Mouse (Mus musculus) cerebellum, postnatal 36 days (tissue): ENCODE data around the gene Arhgef6.

Source experiments
- DNase-seq, 2 experiments: peaks; one replicate each; pipeline ENCODE4 v3.0.0; 2021 to 2022; ENCODE audit warnings: mixed read lengths in 2 of 2

The Arhgef6 gene

DNA sequence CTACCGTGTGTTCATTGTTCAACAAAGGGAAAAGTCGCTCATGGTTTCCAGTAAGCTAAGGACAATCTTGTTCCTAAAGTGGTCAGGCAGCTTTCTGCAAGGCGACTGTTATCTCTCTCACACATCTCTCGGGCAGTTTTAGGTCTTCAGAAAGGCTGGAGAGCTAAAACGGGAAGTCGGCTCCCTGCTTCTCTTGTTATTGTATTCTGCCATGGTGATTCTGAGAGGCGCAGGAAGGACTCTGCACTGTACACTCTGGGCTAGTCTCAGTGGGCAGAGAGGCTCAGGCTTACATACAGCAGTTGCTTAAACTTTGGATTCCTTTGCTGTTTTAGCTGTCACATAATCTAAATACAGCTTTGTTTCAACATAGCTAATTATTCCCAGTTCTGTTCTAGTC lies 39.6 kb downstream of the Arhgef6 start:
- no peak for DNase-seq

DNA sequence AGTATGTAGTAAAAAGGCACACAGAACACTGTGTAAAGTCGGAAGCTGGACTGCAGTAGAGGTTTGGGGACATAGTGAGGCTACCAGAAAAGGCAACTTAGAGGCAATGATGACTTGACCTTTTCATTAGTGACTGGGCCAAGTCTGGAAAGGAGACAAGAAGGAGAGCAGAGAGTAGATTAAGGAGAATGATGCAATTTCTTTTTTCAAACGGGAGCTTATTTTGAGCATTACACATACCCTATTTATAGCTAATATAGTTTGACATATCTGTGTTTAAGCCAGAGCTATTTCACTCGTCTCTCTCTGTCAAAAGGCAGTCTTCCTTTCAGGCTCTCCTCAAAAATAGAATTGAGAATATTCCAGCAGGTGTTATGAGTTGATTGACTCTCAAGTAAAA lies 50.1 kb downstream of the Arhgef6 start:
- no peak for DNase-seq

DNA sequence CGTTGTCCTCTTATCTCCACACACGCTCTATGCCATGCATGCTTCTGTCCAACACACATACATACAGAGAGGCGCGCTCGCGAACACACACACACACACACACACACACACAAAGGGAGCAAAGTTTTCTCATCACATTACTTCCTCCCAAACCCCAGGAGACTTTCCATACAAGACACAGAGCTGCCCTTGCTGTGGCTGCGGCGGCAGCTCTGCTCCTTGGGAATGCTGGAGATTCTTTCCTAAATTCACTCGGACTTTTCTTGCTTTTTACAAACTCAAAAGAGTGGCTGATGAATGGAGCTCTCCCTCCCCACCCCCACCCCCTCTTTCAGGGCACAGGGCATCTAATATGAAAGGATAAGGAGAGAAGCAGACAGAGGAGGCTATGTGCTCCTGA lies 52.2 kb downstream of the Arhgef6 start:
- no peak for DNase-seq

DNA sequence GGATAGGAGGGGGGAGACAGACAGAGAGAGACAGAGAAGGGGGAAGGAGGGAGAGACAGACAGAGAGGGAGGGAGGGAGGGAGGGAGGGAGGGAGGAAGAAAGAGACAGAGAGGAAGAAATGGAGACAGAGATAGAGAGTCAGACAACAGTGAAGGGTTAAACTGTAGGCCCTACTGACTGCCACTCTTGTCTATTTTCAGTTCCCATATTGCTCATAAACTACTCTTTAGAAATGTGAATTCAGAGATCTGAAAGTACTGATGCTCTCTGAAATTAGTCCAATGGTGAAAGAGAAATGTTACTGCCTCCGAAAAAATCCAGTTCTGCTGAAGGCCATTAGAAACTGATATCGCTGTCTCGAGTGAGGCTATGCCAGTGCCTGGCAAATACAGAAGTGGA lies 56.3 kb downstream of the Arhgef6 start:
- DNase-seq = no peak

DNA sequence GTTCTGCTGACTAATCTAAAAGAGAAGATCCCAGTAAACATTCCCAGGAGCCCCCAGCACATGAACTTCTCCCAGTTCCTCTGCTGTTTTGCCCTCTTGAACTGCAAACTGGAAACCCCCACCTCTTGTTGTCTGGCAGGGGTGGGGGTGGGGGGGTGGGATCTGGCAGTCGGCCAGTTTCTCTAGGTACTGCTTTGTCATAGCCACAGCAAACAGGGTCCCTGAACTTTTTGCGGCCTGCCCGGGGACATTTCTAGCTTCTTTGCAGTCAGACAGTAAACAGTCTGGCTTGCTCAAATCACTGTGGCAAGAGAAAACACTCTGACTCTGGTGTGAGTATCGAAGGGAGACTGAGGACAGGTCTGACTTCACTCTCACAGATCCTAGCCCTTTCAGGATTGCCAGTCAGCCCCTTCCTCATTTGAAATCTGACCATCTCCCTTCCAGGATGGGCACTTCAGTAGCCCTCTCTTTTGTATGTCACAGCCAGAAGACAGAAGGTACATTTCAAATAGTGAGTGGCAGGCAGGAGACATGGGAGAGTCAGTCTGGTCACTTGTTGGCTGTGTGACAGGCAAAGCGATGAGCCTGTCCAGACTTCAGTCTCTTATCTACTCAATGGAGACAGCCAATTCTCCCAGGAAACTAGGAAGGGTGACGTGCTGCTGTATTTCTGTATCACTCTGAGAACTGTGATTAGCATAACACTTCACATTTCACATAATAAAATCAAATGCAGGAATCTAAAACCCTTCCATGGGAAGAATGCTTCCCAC lies 60.8 kb downstream of the Arhgef6 start:
- no peak for DNase-seq

DNA sequence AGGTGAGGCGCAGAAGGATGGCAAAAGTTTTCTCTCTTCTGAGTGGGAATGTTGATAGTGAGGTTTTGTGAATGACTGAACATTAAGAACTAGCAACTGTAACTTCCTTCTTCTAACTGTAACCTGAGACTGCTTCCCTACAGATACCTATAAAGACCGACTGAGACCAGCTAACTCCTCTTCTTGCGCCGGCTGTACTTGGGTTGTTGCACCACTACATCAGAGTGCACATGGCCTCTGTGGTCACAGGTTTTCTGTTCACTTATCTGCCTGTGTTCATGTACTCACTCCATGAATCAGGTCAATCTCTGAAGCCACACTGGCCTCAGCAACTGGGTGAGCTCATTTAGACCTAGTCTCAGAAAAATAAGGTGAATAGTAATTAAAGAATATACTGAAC lies 75.0 kb downstream of the Arhgef6 start:
- no peak for DNase-seq

DNA sequence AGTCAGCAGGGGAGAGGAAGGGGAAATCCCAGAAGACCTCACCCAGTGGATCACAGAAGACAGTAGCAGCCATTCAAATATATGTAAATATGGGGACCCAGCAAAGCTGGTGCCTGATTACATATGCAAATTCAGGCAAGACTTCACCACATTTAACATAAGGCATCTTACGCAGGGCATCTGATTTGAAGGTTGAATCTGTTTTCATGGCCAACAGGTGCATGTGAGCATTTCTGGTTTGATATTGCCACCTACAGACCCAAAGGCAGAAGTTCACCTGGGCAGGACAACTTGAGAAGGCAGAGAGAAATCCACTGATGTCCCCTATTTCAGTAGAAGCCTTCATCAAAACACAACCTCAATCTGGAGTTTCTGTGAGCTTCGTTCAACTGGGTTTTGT lies 77.8 kb downstream of the Arhgef6 start:
- no peak for DNase-seq

DNA sequence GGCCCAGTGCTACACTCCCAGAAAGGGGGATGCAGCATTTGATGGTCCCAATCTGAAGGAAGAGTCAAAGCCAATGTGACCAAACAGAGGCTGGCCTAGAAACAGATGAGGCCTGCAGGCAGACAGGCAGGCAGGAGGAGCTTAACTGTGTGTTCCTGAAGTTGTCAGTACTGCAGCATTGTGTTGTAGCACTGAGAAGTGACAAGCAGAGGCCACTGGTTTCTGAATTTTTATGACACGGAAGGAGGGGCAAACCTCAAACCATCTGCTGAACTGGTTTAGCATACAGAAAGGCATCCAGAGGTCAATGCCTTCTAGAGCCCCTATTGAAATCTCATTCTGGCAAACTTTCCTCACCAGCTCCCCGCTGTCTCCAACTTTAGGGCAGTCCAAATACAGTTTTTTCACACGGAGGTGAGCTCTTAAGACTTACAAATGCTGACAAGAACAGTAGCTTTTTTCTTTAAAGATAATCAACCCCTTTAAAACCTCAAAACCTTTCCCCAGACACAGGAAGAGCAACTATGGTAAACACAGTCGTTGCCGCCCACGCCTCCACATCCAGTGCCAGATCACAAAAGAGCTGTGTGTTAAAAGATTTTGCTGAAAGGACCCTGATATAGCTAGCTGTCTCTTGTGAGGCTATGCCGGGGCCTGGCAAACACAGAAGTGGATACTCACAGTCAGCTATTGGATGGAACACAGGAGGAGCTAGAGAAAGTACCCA lies 85.0 kb downstream of the Arhgef6 start:
- no peak for DNase-seq

DNA sequence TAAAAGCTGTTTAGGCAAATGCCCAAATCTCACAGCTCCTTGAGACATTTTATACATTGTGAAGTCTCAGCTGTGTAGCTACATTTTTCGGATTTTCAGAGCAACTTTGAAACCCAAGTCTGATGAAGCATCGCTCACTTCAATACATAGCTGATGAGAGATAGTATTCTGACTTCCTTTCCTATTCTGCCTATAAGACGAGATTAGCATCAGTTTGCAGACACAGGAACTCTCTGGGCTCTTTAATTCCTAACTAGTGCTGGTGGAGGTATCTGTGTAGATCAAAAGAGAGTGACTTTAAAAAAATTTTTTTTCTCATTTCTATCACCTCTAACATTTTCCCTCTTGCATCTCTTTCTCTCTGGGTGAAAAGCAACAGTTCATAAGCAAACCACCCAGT lies 100.0 kb downstream of the Arhgef6 start:
- no peak for DNase-seq

DNA sequence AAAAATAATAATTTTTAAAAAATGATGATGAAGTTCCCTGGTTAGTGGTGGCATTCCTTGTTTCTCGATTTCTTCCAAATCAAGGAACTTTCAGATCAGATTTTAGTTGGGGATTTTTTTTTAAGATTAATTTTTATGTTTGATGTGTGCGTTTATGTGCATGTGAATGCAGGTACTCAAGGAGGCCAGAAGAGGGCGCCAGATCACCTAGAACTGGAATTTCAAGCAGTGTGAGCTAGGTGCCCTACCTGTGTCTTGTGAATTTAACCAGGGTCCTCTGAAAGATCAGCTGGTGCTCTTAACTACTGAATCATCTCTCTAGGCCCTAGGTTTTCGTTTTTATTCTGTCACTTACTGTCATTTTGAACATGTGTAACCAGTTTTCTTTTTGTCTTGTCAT lies 102.5 kb downstream of the Arhgef6 start:
- no peak for DNase-seq

DNA sequence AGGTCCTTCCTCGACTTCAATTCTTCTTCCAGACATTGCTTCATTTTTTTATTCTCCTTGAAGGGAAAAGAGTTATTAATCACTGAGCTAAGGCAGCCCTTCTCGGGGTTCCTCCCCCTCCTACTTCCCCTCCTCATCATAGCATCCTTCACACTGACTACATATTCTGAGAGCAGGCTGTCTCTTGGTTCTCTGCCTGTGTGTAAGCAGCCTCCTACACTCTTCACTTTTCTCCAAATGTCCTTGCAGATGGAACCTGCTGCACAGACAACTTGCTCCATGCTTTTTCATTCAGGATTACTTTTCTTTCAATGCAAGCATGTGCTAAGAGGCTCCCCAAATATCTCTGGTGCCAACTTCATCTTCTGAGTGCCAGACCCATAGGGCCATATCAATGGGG lies 104.9 kb downstream of the Arhgef6 start:
- no peak for DNase-seq

DNA sequence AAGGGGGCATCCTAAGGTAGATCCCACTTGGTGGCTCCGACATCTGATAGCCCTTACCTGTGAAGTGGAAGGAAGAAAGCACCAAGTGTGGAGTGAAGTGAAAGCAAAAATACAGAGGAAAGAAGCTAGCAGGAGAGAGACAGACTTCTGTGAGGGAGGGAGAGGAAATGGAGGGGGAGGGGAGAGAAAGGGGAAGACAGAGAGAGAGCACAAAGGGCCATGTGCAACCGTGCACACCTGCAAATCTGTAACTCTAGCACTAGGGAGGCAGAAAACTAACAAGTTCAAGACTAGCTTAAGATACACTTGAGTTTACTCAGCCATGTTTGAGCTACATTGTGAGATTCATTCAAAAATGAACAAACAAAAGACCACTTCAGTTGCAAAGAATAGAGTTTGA lies 110.4 kb downstream of the Arhgef6 start:
- no peak for DNase-seq

DNA sequence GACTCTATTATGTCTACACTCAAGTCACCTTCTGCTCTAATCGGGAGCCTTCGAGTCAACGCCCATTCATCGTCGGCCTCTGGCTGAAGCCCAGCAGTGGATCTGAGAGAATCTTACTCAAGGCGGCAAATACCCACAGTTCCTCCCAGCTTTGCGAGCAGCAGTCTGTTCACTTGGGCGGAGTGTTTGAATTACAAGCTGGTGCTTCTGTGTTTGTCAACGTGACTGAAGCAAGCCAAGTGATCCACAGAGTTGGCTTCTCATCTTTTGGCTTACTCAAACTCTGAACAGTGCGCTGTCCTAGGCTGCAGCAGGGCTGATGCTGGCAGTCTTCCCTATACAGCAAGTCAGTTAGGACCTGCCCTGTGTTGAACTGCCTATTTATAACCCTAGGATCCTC lies 115.2 kb downstream of the Arhgef6 start:
- peak in 1 of 2 experiments; percentile 2 for DNase-seq

DNA sequence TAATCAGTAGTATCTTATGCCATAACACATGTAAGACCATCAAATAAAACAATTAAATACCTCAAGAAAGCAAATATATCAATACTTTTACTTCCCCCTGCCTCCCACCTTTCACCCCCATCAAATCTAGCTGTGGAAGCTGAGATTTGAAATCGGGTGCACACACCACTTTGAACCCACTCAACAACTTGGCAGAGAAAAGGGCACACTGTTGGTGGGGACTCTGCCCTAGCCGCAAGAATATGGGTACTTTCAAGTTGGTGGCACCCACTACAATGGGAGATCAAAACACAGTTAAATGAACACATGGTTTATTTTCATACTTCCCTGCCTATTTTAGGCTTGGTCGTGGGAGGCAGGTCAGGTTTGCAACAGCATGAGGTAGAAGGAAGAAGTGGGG lies 116.6 kb downstream of the Arhgef6 start:
- no peak for DNase-seq

DNA sequence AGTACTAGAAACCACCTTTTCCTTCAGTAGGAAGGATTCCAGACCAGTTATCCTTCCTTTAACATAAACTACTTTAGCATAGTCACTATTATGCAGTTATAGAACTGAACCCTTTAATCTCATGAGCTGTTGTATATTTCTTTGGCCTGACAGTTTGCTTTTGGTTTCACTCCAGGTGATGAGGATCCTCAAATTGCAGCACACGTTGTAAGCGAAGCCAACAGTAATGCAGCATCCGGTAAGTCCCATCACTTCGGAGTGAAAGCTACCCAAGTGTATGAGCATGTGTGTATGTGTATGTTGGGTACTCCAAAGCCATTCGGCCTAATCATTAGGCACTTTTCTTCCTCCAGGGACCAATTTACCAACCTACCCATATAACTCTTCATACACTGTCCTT lies 119.0 kb downstream of the Arhgef6 start:
- no peak for DNase-seq

DNA sequence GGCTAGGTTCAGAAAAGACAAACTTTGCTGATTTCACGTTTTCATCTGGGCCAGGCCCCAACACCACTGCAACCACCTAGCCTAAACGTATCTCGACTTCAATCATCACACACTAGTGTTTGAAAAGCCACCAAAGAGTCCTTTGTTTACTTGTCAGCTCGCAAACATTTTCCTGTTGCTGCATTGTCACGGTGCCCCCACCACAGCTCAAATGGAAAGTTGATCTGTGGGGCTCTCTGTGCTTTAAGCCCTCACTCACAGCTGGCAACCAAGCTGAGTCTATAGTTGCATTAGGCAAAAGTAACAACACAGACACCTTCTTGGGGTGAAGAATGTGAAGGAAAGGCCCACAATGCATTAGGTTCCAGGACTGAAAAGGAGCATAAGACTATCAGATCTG lies 122.3 kb downstream of the Arhgef6 start:
- DNase-seq = no peak

DNA sequence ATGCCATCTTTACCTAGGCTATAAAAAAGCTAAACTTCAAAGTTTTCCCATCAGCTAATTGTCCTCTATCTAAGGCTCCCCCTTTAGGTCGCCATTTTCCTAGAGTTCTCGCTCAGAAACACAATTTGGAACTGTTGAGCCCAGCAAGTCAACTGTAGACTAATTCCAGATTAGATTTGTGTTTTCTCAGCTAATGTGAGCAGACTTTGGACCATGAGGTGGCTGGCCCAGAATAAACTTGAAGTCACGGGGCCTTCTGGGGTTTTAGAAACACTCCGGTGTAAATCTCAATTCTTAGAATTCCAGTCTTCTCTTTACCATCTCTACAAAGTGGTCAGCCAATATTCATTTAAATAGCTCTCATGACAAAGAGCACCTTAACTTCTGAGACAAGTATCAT lies 123.0 kb downstream of the Arhgef6 start:
- no peak for DNase-seq

DNA sequence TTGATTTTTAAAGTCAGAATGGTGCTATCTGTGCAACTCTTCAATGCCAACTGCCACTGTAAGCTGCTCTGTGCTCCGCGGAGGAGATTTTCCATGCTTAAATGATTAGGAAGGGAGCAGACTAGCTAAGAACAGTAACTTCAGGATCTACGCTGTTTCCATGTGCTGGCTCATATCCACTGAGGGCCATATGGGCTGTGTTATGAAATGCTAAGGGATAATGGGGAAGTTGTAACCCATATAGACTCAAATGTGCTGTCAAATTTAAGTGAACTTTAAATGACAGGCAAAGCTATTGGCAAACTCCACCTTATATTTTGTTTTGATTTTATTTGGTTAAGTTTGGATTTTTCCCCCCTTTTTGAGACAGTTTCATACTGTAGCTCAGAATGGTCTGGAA lies 125.7 kb downstream of the Arhgef6 start:
- no peak for DNase-seq

DNA sequence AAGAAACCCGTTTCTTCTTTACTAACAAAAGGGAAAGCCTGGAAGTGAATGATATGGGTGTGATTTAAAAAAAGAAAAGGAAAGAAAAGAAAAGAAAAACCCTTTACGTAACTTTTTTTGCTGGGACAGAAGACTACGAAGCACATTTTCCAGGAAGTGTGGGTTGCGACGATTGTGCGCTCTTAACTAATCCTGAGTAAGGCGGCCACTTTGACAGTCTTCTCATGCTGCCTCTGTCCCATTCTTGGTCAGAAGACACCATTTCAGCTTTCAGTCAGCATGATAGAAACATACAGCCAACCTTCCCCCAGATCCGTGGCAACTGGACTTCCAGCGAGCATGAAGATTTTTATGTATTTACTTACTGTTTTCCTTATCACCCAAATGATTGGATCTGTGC lies 126.7 kb downstream of the Arhgef6 start, which contains the start of gene Cd40lg:
TSS of gene Cd40lg (plus strand) at position 268 of the 400 bp plus-strand sequence.
- DNase-seq = no peak

DNA sequence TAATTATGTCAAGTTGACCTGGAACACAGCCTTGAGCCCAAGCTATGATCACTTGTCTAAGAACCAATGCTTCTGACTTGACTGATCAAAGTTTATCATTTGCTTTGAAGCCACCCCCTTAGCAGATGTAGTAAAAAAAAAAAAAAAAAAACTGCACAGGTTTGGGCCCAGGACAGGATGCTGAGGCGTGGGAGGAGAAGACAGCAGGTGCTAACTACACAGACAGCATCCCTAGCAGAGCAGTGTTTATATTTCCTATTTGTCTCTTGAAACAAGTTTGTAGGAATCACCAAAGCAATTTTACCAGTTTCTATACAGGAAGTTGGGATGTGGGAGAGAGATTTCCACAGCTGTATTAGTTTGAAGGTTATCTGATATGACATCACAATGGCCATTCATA lies 127.9 kb downstream of the Arhgef6 start:
- DNase-seq = no peak

DNA sequence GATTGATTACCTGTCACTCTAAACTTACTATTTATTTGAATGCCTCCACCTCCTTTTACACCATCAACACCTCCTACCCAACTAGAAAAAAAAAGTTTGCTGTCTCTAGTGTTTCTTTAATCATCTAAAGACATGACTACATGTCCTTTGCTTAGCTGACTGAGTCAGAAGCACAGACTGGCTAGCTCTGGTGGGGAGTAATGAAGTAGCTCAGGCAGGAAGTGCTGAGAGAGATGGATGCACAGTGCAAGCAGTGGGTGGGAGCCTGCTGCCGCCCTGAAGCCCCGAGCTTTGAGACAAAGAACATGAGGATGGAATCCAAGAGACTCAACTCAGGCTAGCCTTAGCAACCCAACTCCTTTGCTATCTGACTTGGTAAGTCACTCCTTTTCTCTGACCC lies 138.1 kb downstream of the Arhgef6 start:
- DNase-seq = no peak

DNA sequence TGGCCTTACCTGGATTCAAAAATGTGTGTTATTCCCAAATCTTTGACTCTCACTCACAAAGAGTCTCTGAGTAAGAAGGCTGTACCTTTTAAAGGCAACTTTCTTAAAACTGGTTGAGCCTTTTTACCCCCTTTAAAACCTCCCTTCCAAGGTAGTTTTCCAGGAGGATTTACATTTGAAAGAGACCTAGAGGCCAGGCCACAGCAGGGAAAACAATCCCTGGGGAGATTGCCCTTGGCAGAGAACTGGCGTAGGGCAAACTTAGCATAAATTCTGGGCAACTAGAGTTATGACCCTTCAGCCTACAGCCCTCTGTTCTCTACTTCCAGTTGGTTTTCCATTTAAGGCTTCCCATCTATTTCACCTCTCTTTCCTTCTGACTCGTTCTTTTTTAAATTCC lies 140.5 kb downstream of the Arhgef6 start:
- DNase-seq = no peak

DNA sequence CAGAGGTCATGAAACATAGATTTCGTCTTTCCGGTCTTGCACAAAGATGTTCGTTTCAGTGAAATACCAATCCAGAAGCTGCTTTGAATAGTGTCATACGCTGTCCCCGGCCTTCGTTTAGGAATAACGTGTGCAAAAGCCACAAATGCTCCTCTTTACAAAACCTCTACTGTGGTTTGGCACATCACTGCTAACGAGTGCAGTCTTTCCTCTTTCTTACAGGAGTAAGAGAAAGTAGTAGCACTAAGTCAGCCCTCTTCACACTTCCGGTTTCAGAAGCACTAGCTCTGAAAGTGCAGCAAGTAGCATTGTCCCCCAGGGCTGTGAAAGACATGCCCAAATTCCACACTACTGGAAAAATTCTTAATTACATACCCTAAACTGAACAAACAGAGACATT lies 142.2 kb downstream of the Arhgef6 start:
- no peak for DNase-seq

DNA sequence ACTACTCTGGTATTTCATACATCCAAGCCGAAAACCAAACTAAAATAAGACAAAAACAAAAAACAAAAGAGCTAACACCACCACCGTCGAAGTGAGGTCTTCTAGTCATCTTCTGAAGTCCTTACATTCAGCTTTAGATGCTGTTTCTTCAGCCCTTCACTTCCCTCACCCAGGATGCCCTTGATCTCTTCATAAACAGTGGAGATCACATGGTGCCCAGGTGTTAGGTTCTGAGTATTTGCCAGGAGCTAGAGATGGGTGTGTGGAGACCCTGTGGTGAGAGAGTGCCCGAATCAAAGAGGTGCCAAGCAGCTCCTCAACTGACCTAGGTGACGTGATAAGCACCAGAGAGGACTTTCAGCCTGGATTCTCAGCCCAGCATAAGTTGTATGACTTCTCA lies 149.2 kb downstream of the Arhgef6 start:
- no peak for DNase-seq

DNA sequence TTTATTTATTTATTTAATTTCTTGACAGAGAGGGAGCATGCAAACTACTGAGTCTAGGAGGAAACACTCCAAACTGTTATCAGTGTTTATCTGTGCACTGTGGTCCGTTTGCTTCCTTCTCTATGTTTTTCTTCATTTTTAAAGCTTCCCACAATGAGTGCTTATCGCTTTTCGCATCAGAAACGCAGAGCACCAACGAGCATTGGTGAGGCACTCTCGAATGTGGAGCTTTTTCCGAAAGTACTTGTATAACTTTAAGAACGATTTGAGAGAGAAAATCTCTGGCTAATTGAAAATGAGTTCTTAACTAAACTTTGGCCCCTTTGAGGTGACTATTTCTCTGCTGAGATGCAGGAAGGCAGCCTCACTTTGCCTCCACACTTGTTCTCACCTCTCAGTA lies 151.2 kb downstream of the Arhgef6 start:
- no peak for DNase-seq
